Comparison of ENCODE assay signal across 9 mouse cellular contexts in the genomic region with DNA sequence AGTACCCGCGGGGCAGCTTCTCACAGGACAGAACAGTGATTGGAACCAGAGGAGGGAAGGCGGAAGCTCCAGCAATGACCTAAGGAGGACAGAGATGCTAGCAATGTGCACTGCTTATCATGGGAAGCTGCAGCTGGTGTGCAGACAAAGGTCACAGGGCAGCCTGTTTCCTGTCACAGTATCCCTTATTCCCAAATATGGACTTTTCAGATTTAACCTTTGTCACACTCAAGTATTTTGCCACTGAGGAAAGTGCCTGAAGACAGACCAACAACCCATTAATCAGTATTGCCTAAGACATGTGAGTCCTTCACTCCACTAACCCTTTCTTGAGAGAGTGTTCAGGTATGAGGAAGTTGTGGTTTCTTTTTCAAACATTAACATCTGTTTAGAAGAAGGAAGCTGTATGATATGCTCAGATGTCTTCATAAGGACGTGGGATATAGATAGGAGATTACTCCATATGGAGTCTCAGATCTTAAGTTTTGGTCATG. TPM values are rescaled to one million over a fixed set of nuclear protein-coding genes. Genes with fewer than 3 reads are reported as not detected.
DNase-seq lines count a peak whose midpoint lies in the region; ATAC-seq lines count a peak whose summit lies in the region.
"Had no signal": no experiment of that assay in that cellular context is flagged by ENCODE, and none has a peak within 500 bp of the region (broad histone marks: within the 10 kb centered on the region; RNA-seq: fewer than 3 reads in every experiment).

No protein-coding gene starts in this region.

- ATAC-seq in erythroid progenitor cell, adult 5-6 weeks (replicated peaks; ENCODE audit: low FRiP score, poor library complexity, severe bottlenecking): no peak

- peak; percentile 8 for DNase-seq in thymus, postnatal 0 days (ENCODE audit: low spot score)
- DNase-seq in thymus, postnatal 4 days: no peak
- DNase-seq in heart, adult 8-10 months (ENCODE audit: low spot score): peak; percentile 2
- peak; percentile 7 to 30 for DNase-seq in kidney, postnatal 4 days
- DNase-seq in thymus, postnatal 36 days: no peak
- DNase-seq in adrenal gland, adult 8-10 months: no peak
- DNase-seq: cerebellum, adult 11-12 months; liver, embryonic 13.5 days had no signal

RNA-seq across cellular contexts. Expression of a gene that starts 32.3 kb away (rescaled TPM):
- 18.7 and 21.5 TPM in 2 replicates for polyA plus RNA-seq in thymus, postnatal 0 days (2015; fragmentation: Nextera tagmentation; extraction: Ambion mirVana)
- 10 to 100 TPM; 24.2 to 25.8 (median 25.1) TPM for total RNA-seq in heart, adult 8-10 months (2022)
- 15.1 and 31.0 TPM in 2 replicates for total RNA-seq in erythroid progenitor cell, adult 5-6 weeks (2015; ENCODE audit: low replicate concordance)
- total RNA-seq in erythroid progenitor cell, adult 5-6 weeks (2017; ENCODE audit: low replicate concordance): 27.7 and 32.1 TPM in 2 replicates
- 10 to 100 TPM; 51.0 to 67.6 (median 62.5) TPM for total RNA-seq in adrenal gland, adult 8-10 months (2022)

Comparison
In these comparisons a context has a peak if more than half of its experiments do, and no peak if none do; other contexts are left out.
1. DNase-seq: peak in thymus, postnatal 0 days (single experiment), heart, adult 8-10 months (single experiment) and kidney, postnatal 4 days (2 of 2); none in thymus, postnatal 4 days (single experiment), thymus, postnatal 36 days (0 of 2) and adrenal gland, adult 8-10 months (single experiment).